Mouse (Mus musculus) thymus, adult 2 months (tissue): Measurements from ENCODE around the gene Cntnap1. TPM values are rescaled to one million over a fixed set of nuclear protein-coding genes. Genes with fewer than 3 reads are reported as not detected.

Experiments used
- DNase-seq: peaks from one replicate; pipeline ENCODE4 v3.0.0; 2021
- H3K27ac ChIP-seq: fragments of 200-500 bp; 2 replicates; pipeline ENCODE4 v1.5.1; 2012; ENCODE audit warnings: low read length, control low read depth; ENCODE audit not compliant: control insufficient read depth, insufficient read depth
- H3K27me3 ChIP-seq: fragments of 200-500 bp; 2 replicates; pipeline ENCODE4 v1.6.1; 2012; ENCODE audit warnings: mild to moderate bottlenecking, low read length, moderate library complexity, mixed read lengths; ENCODE audit not compliant: control insufficient read depth, insufficient read depth
- H3K36me3 ChIP-seq: fragments of 200-500 bp; 2 replicates; pipeline ENCODE4 v1.6.1; 2012; ENCODE audit warnings: mild to moderate bottlenecking, low read length, moderate library complexity; ENCODE audit not compliant: control insufficient read depth, insufficient read depth
- H3K4me1 ChIP-seq: fragments of 200-500 bp; replicated peaks from 2 replicates; pipeline ENCODE4 v1.6.1; 2012; ENCODE audit warnings: low read length; ENCODE audit not compliant: control insufficient read depth, insufficient read depth
- H3K4me3 ChIP-seq: fragments of 200-500 bp; 2 replicates; pipeline ENCODE4 v1.5.1; 2012; ENCODE audit warnings: mild to moderate bottlenecking, low read length, control low read depth, moderate library complexity; ENCODE audit not compliant: control insufficient read depth, insufficient read depth
- CTCF ChIP-seq: fragments of 200-500 bp; IDR thresholded peaks from 2 replicates; pipeline ENCODE4 v1.5.1; 2012; ENCODE audit warnings: mild to moderate bottlenecking, control low read depth, low read length, moderate library complexity, borderline replicate concordance; ENCODE audit not compliant: control insufficient read depth, poor library complexity, insufficient read depth; ENCODE audit errors: extremely low read depth
- POLR2A ChIP-seq: fragments of 200-500 bp; IDR thresholded peaks from 2 replicates; pipeline ENCODE4 v1.6.1; 2012; ENCODE audit warnings: mild to moderate bottlenecking, low read length, control low read depth, moderate library complexity; ENCODE audit not compliant: control insufficient read depth, poor library complexity, insufficient read depth; ENCODE audit errors: extremely low read depth
- WGBS: fragments of 180-500 bp; shearing (Covaris S2); methylation state at CpG from one replicate; pipeline ENCODE4 v1.1.7; 2018; 5-methylcytosine and 5-hydroxymethylcytosine counted together
- polyA plus RNA-seq: library from polyadenylated mRNA; depleted of rRNA; stranded (reverse); fragments of >200 nt; gene quantifications from 2 replicates; pipeline ENCODE4 v1.2.3, GENCODE M21; 2012

The Cntnap1 gene
- polyA plus RNA-seq, 1 experiment, result 4.5 TPM

DNA sequence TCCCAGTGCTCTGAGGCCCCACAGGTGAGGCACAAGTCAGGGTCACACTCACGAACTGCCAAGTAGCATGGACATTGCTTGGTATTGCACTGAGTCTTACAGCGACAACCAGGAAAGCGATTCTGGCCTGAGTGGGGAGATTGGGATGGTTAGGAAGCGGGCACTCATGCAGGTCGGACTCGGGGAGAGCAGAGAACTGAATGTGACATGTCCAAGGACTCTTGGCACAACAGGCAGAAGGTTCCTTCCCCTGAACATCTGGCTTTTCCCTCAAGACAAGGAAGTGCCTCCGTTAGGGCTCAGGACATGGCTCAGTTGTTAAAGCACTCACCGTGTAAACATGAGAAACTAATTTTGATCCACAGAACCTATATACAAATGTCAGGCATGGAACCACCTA is 25.2 kb downstream of the Cntnap1 start:
- peaks cover 9% of the 10 kb centered on the region for H3K36me3 ChIP-seq
- WGBS, result 91% methylated on average over 8 of the region's 8 CpGs

DNA sequence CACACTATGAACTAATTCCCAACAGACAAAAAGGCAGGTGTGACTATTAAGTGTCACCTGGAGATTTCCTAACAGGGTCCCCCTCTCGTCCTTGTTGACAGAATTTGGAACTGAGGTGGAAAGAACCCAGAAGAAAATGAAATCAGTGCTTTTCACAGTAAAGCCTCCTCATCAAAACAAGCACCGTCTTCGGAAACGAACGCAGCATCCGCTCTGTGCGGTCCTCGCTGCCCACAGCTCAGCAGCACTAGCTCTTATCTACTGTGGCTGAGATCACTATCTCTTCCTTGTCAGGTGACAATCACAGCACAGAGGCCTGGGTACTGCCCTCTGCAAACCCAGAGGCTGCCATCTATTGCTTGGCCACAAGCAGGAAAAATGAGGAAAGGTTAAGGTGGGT is 25.9 kb downstream of the Cntnap1 start:
- peaks cover 9% of the 10 kb centered on the region for H3K36me3 ChIP-seq
- H3K4me3 ChIP-seq, result no peak overlapping the region
- no peak overlapping the region for H3K27ac ChIP-seq
- TF ChIP-seq POLR2A (no peak), CTCF (no peak)
- peaks cover 33% of the 10 kb centered on the region for H3K4me1 ChIP-seq
- DNase-seq, result no peak
- H3K27me3 ChIP-seq, result no peaks in the 10 kb centered on the region
- 69% methylated on average over 8 of the region's 8 CpGs for WGBS

More for the DNA sequence above, 25.2 kb downstream of the Cntnap1 start:
- Histone ChIP-seq H3K4me3 (no peak overlapping the region), H3K27me3 (no peaks in the 10 kb centered on the region), H3K27ac (no peak overlapping the region), H3K4me1 (peaks cover 29% of the 10 kb centered on the region)
- DNase-seq, result no peak
- TF ChIP-seq CTCF (no peak), POLR2A (no peak)

DNA sequence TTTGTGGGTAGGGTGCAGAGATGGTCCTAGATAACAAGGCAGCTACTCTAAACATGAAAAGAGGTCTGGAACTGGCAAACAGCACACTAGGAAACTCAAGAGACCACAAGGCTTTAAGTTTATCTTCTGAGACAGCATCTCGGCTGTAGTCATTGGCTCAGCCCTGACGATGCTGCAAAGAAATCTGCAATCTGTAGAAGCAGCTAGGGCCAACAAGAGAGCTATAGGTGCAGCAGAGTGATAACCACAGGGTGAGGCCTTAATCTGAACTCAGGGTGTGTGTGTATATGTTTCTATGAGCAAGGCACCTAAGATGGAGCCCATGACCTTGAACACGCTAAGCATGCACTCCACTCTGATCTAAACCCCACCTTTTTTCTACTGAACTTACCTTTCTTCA is 29.2 kb downstream of the Cntnap1 start:
- H3K4me3 ChIP-seq, result no peak overlapping the region
- H3K27me3 ChIP-seq, result no peaks in the 10 kb centered on the region
- TF ChIP-seq CTCF (no peak), POLR2A (no peak)
- H3K27ac ChIP-seq, result no peak overlapping the region
- H3K4me1 ChIP-seq, result peaks cover 22% of the 10 kb centered on the region
- H3K36me3 ChIP-seq, result peaks cover 17% of the 10 kb centered on the region
- DNase-seq, result no peak
- 76% methylated on average over 3 of the region's 3 CpGs for WGBS

DNA sequence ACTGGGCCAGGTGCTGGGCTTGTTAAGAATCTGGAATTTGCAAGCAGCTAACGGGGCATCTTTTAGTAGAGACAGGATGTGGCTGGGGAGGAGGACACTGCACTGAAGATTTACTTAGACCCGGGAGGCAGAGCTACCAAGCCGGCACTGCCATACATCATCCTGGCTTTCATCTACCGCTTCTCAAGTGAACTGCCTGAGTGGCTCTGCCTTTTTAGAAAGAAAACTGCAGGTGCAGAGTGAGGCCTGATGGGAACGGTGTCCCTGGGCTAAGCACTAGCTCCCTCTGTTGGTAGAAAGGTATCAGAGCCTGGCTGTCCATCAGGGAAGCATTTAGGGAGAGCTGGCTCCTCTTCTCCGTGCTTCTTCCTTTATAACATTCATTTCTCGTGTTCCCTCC is 30.7 kb downstream of the Cntnap1 start:
- peaks cover 17% of the 10 kb centered on the region for H3K36me3 ChIP-seq

DNA sequence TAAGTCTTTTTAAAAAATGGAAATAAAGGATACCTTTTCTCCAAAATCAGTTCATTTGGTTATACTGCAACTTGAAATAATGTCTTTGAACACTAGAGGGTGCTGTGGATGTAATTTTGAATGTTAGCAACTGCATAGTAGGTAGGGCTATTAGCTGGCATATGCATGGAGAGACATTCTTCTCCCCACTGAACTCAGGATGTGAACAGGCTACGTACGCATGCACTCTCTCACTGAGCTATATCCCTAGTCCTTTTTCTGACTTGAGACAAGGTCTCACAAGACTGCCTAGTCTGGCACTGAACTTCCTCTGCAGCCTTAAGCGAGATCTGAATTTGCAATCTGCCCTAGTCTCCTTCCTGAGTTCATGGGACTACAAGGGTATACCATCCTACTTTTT is 41.6 kb downstream of the Cntnap1 start:
- H3K4me1 ChIP-seq, result no peaks in the 10 kb centered on the region
- DNase-seq, result peak; percentile 35
- no peak overlapping the region for H3K27ac ChIP-seq
- H3K27me3 ChIP-seq, result no peaks in the 10 kb centered on the region
- WGBS, result 81% methylated on average over 3 of the region's 3 CpGs
- H3K36me3 ChIP-seq, result peaks cover 51% of the 10 kb centered on the region
- TF ChIP-seq CTCF, result no peak
- no peak for TF ChIP-seq POLR2A
- no peak overlapping the region for H3K4me3 ChIP-seq

More for the DNA sequence above, 30.7 kb downstream of the Cntnap1 start:
- peak overlapping the region; percentile 60; the same call in 1 of the 2 replicates for H3K27ac ChIP-seq
- 17% methylated on average over 7 of the region's 7 CpGs for WGBS
- H3K4me1 ChIP-seq, result peaks cover 11% of the 10 kb centered on the region
- TF ChIP-seq POLR2A (no peak), CTCF (no peak)
- DNase-seq, result peak; percentile 71
- no peak overlapping the region for H3K4me3 ChIP-seq
- no peaks in the 10 kb centered on the region for H3K27me3 ChIP-seq

DNA sequence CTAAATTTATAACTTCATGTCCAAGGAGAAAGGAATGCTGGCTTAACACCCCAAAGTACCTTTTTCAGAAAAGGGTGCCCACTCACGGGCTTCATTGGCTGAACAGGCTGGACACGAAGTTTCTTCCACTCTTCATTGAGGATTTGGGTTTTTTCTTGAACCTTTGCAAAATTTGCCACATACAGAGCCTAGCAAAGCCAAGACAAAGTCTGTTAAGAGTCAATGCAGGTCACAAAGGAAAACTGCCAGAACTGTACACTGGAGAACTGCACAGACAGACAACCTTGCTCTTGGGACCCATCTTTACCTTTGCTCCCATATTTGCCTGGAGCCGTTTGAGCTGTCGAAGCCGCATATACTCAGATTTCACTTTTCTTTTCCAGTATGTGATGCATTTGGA is 46.6 kb downstream of the Cntnap1 start:
- DNase-seq, result no peak
- Histone ChIP-seq H3K4me3 (no peak overlapping the region), H3K36me3 (peaks cover 25% of the 10 kb centered on the region)

DNA sequence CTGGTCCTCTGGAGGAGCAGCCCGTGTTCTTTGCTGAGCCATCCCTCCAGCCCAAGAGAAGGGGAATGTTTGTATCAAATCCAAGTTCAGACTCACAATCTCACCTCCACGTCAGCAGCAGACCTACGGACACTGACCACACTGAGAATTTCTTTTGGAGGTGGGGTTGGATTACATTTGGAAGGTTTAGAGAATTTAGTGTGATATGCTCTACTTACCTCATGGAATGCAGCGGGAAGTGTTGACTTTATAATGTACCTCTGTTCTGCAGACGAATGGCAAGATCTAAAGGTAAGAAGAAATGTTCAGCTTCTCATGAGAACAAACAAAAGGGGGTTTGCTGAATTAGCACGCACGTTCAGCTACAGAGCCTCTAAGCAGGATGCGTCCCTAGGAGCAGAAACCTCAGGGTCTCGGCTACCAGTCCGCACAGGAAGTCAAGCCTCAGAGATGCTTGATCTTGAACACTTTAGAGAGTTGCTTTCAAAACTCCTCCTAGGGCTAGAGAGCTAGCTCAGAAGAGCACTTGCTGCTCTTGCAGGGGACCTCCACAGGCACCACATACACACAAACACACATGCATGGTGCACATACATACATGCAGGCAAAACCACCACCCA is 48.2 kb downstream of the Cntnap1 start:
- peaks cover 20% of the 10 kb centered on the region for H3K36me3 ChIP-seq
- H3K27ac ChIP-seq, result peak overlapping the region; percentile 6; the same call in 1 of the 2 replicates
- WGBS, result 35% methylated on average over 10 of the region's 10 CpGs
- peaks cover 8% of the 10 kb centered on the region for H3K4me1 ChIP-seq
- H3K27me3 ChIP-seq, result no peaks in the 10 kb centered on the region
- TF ChIP-seq POLR2A (no peak), CTCF (no peak)
- peak; percentile 53 for DNase-seq
- H3K4me3 ChIP-seq, result no peak overlapping the region

More for the DNA sequence above, 46.6 kb downstream of the Cntnap1 start:
- Histone ChIP-seq H3K27me3 (no peaks in the 10 kb centered on the region), H3K4me1 (peaks cover 8% of the 10 kb centered on the region), H3K27ac (no peak overlapping the region)
- WGBS, result 97% methylated on average over 5 of the region's 5 CpGs
- TF ChIP-seq POLR2A (no peak), CTCF (no peak)

DNA sequence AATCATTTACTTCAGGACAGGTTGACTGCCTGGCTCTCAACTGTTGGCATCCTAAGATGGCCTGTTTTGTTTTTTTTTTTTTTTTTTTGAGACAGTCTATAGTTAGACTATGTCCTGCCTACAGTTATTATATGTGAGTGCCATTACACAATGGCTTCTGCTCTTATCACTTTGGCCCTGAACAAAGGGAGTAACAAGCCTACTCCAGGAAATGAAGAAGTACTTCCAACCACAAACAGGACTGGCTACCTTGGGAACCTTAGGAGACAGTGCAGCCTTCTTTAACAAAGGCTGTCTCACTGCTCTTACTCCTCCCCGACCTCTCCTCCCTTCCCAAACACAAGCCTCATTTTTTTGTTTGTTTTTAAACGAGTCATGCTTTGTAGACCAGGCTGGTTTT is 50.5 kb downstream of the Cntnap1 start:
- Histone ChIP-seq H3K4me1 (peaks cover 12% of the 10 kb centered on the region), H3K36me3 (no peaks in the 10 kb centered on the region; the same call in 1 of the 2 replicates), H3K27me3 (no peaks in the 10 kb centered on the region), H3K4me3 (no peak overlapping the region), H3K27ac (no peak overlapping the region)
- no peak for DNase-seq
- TF ChIP-seq POLR2A (no peak), CTCF (no peak)
- 77% methylated on average over 2 of the region's 2 CpGs for WGBS
